Mouse (Mus musculus) ES-E14 (cell line): ENCODE measurements around the gene Amotl1.

Source experiments
- HCFC1 ChIP-seq: IDR thresholded peaks from 2 replicates; pipeline ENCODE4 v1.6.1; 2012; ENCODE audit warnings: low read length, inconsistent platforms, borderline replicate concordance; ENCODE audit not compliant: insufficient read depth
- MAFK ChIP-seq: IDR thresholded peaks from 2 replicates; pipeline ENCODE4 v1.6.1; 2014; ENCODE audit warnings: mild to moderate bottlenecking, low read depth, low read length, inconsistent platforms; ENCODE audit not compliant: insufficient read depth

GRCm38 (mm10) chr9:14604363-14604762, 40.5 kb downstream of the Amotl1 start:
- TF ChIP-seq HCFC1 (no peak), MAFK (no peak)
